Mouse (Mus musculus) heart, embryonic 16.5 days (tissue): ENCODE results near the gene Exoc3l2. TPM values are rescaled to one million over a fixed set of nuclear protein-coding genes. Genes with fewer than 3 reads are reported as not detected.

Source experiments
- ATAC-seq: fragments of 200-750 bp; cut with Nextera tagmentation; replicated peaks from 2 replicates; pipeline ENCODE4 v1.8.0; 2017; ENCODE audit warnings: moderate number of reproducible peaks; ENCODE audit not compliant: insufficient read depth, low FRiP score; ENCODE audit errors: extremely low read depth
- H3K27ac ChIP-seq: fragments of 300-500 bp; sonication (generic); 2 replicates; pipeline ENCODE4 v1.5.1; 2014; ENCODE audit warnings: mild to moderate bottlenecking, low read length, control low read depth, moderate library complexity
- H3K27me3 ChIP-seq: fragments of 300-500 bp; sonication (generic); 2 replicates; pipeline ENCODE4 v1.6.1; 2014; ENCODE audit warnings: low read length, mixed read lengths; ENCODE audit not compliant: control insufficient read depth, insufficient read depth
- H3K36me3 ChIP-seq: fragments of 300-500 bp; sonication (generic); 2 replicates; pipeline ENCODE4 v1.6.1; 2014; ENCODE audit not compliant: control insufficient read depth, insufficient read depth
- H3K4me1 ChIP-seq: fragments of 300-500 bp; sonication (generic); 2 replicates; pipeline ENCODE4 v1.6.1; 2014; ENCODE audit warnings: low read length, mixed read lengths; ENCODE audit not compliant: control insufficient read depth, insufficient read depth
- H3K4me2 ChIP-seq: fragments of 300-500 bp; sonication (generic); 2 replicates; pipeline ENCODE4 v1.6.1; 2014; ENCODE audit warnings: low read depth, mild to moderate bottlenecking, control low read depth, low read length
- H3K4me3 ChIP-seq: fragments of 300-500 bp; sonication (generic); 2 replicates; pipeline ENCODE4 v1.5.1; 2014; ENCODE audit warnings: mild to moderate bottlenecking, control low read depth, low read length
- H3K9ac ChIP-seq: fragments of 300-500 bp; sonication (generic); 2 replicates; pipeline ENCODE4 v1.6.1; 2014; ENCODE audit warnings: low read length, control low read depth
- H3K9me3 ChIP-seq: fragments of 300-500 bp; sonication (generic); replicated peaks from 2 replicates; pipeline ENCODE4 v1.6.1; 2016; ENCODE audit warnings: low read length; ENCODE audit not compliant: control insufficient read depth
- WGBS: fragments of 180-500 bp; shearing (Covaris S2); extraction: QIAGEN DNeasy Blood & Tissue Kit; methylation state at CpG from one replicate; pipeline ENCODE4 v1.1.7; 2014; 5-methylcytosine and 5-hydroxymethylcytosine counted together
- polyA plus RNA-seq: library from polyadenylated mRNA; unstranded; fragments of >200 nt; fragmentation: Nextera tagmentation; extraction: Ambion mirVana; gene quantifications from 2 replicates; pipeline ENCODE4 v1.2.1, GENCODE M21; 2015

Exoc3l2 gene
- polyA plus RNA-seq, 1 experiment from 2014 or later, result 0.59 TPM

GRCm38 (mm10) chr7:19469404-19469803 is 6.3 kb downstream of the Exoc3l2 start:
- H3K27me3 ChIP-seq, result peaks cover 37% of the 10 kb centered on the region
- WGBS, result 33% methylated on average over 23 of the region's 23 CpGs

GRCm38 (mm10) chr7:19470308-19470707 is 7.2 kb downstream of the Exoc3l2 start:
- no peak overlapping the region for H3K4me2 ChIP-seq
- ATAC-seq, result no peak
- no peak overlapping the region for H3K27ac ChIP-seq
- no peak overlapping the region for H3K9ac ChIP-seq
- WGBS, result 28% methylated on average over 14 of the region's 14 CpGs
- H3K4me1 ChIP-seq, result peaks cover 5% of the 10 kb centered on the region; the same call in 1 of the 2 replicates
- H3K36me3 ChIP-seq, result no peaks in the 10 kb centered on the region
- no peak overlapping the region for H3K4me3 ChIP-seq
- no peaks in the 10 kb centered on the region for H3K9me3 ChIP-seq
- peaks cover 42% of the 10 kb centered on the region for H3K27me3 ChIP-seq

More at GRCm38 (mm10) chr7:19469404-19469803, 6.3 kb downstream of the Exoc3l2 start:
- Histone ChIP-seq H3K4me2 (no peak overlapping the region), H3K9me3 (no peaks in the 10 kb centered on the region), H3K4me1 (peaks cover 8% of the 10 kb centered on the region), H3K4me3 (no peak overlapping the region), H3K36me3 (no peaks in the 10 kb centered on the region), H3K9ac (no peak overlapping the region), H3K27ac (no peak overlapping the region)
- ATAC-seq, result no peak

GRCm38 (mm10) chr7:19472403-19472802 is 9.3 kb downstream of the Exoc3l2 start:
- H3K9me3 ChIP-seq, result no peaks in the 10 kb centered on the region
- no peak for ATAC-seq
- no peak overlapping the region for H3K4me2 ChIP-seq
- H3K4me3 ChIP-seq, result no peak overlapping the region
- H3K9ac ChIP-seq, result no peak overlapping the region
- peaks cover 5% of the 10 kb centered on the region; the same call in 1 of the 2 replicates for H3K4me1 ChIP-seq
- peaks cover 52% of the 10 kb centered on the region for H3K27me3 ChIP-seq
- 18% methylated on average over 4 of the region's 4 CpGs for WGBS
- no peak overlapping the region for H3K27ac ChIP-seq
- no peaks in the 10 kb centered on the region for H3K36me3 ChIP-seq

- Histone ChIP-seq H3K4me1 (peaks cover 5% of the 10 kb centered on the region; the same call in 1 of the 2 replicates), H3K27me3 (peaks cover 52% of the 10 kb centered on the region), H3K36me3 (no peaks in the 10 kb centered on the region), H3K4me3 (peak overlapping the region; percentile 65), H3K4me2 (peak overlapping the region; percentile 93), H3K9ac (peak overlapping the region; percentile 76), H3K9me3 (no peaks in the 10 kb centered on the region), H3K27ac (peak overlapping the region; percentile 53; the same call in 1 of the 2 replicates)
- peak; percentile 75 for ATAC-seq
- under 1% methylated on average over 66 of the region's 89 CpGs for WGBS
Observed at GRCm38 (mm10) chr7:19473875-19474443, 10.8 kb downstream of the Exoc3l2 start.

GRCm38 (mm10) chr7:19477084-19477483 is 14.0 kb downstream of the Exoc3l2 start:
- ATAC-seq, result no peak
- H3K36me3 ChIP-seq, result no peaks in the 10 kb centered on the region
- H3K4me1 ChIP-seq, result peaks cover 5% of the 10 kb centered on the region; the same call in 1 of the 2 replicates
- WGBS, result 38% methylated on average over 2 of the region's 2 CpGs
- H3K9me3 ChIP-seq, result no peaks in the 10 kb centered on the region
- H3K4me2 ChIP-seq, result no peak overlapping the region
- peaks cover 32% of the 10 kb centered on the region for H3K27me3 ChIP-seq
- H3K4me3 ChIP-seq, result no peak overlapping the region
- H3K27ac ChIP-seq, result no peak overlapping the region
- no peak overlapping the region for H3K9ac ChIP-seq

- no peak for ATAC-seq
- Histone ChIP-seq H3K9ac (no peak overlapping the region), H3K27ac (no peak overlapping the region; the same call in 1 of the 2 replicates), H3K27me3 (peaks cover 28% of the 10 kb centered on the region), H3K4me1 (peaks cover 5% of the 10 kb centered on the region; the same call in 1 of the 2 replicates), H3K4me3 (no peak overlapping the region), H3K36me3 (no peaks in the 10 kb centered on the region), H3K4me2 (no peak overlapping the region), H3K9me3 (no peaks in the 10 kb centered on the region)
- WGBS, result 20% methylated on average over 14 of the region's 14 CpGs
Observed at GRCm38 (mm10) chr7:19477624-19478384, 14.7 kb downstream of the Exoc3l2 start.

GRCm38 (mm10) chr7:19483281-19483680 is 20.1 kb downstream of the Exoc3l2 start:
- WGBS, result 77% methylated on average over 8 of the region's 8 CpGs
- Histone ChIP-seq H3K9me3 (no peaks in the 10 kb centered on the region), H3K4me3 (no peak overlapping the region), H3K27ac (no peak overlapping the region), H3K4me2 (no peak overlapping the region), H3K36me3 (no peaks in the 10 kb centered on the region), H3K9ac (no peak overlapping the region), H3K27me3 (peaks cover 7% of the 10 kb centered on the region), H3K4me1 (no peaks in the 10 kb centered on the region)
- no peak for ATAC-seq

GRCm38 (mm10) chr7:19485488-19485887 is 22.4 kb downstream of the Exoc3l2 start:
- H3K36me3 ChIP-seq, result no peaks in the 10 kb centered on the region
- ATAC-seq, result no peak
- no peak overlapping the region for H3K4me3 ChIP-seq
- no peak overlapping the region for H3K27ac ChIP-seq
- H3K4me1 ChIP-seq, result no peaks in the 10 kb centered on the region
- 100% methylated on average over 1 of the region's 1 CpGs for WGBS
- no peaks in the 10 kb centered on the region for H3K9me3 ChIP-seq
- no peak overlapping the region for H3K4me2 ChIP-seq
- peaks cover 21% of the 10 kb centered on the region for H3K27me3 ChIP-seq
- no peak overlapping the region for H3K9ac ChIP-seq

GRCm38 (mm10) chr7:19486549-19486948 is 23.4 kb downstream of the Exoc3l2 start:
- Histone ChIP-seq H3K27me3 (peaks cover 28% of the 10 kb centered on the region), H3K36me3 (no peaks in the 10 kb centered on the region), H3K4me1 (no peaks in the 10 kb centered on the region), H3K9me3 (no peaks in the 10 kb centered on the region), H3K27ac (no peak overlapping the region), H3K4me3 (no peak overlapping the region), H3K4me2 (no peak overlapping the region), H3K9ac (no peak overlapping the region)
- WGBS, result 71% methylated on average over 7 of the region's 7 CpGs
- ATAC-seq, result no peak
